Mouse (Mus musculus) frontal cortex, adult 2 months (tissue): ENCODE results near the gene Lamtor3. TPM values are rescaled to one million over a fixed set of nuclear protein-coding genes. Genes with fewer than 3 reads are reported as not detected.
A peak's percentile ranks its signal among the peaks of the same experiment; 100 is the strongest.
"Not testable (repeated sequence)": the region's sequence is repeated elsewhere in the genome, so short reads cannot be mapped to it uniquely, and the experiment has no call there.

ENCODE experiments used
- DNase-seq, 2 experiments: peaks; one replicate each; pipeline ENCODE4 v3.0.0; 2022; ENCODE audit warnings: low spot score in 1 of 2; ENCODE audit errors: extremely low spot score in 1 of 2
- polyA plus RNA-seq: library from polyadenylated mRNA; depleted of rRNA; stranded (reverse); fragments of >200 nt; gene quantifications from 2 replicates; pipeline ENCODE4 v1.2.3, GENCODE M21; 2012; rRNA removed

Gene Lamtor3
- polyA plus RNA-seq, result 95.0 and 98.0 TPM in 2 replicates

DNA sequence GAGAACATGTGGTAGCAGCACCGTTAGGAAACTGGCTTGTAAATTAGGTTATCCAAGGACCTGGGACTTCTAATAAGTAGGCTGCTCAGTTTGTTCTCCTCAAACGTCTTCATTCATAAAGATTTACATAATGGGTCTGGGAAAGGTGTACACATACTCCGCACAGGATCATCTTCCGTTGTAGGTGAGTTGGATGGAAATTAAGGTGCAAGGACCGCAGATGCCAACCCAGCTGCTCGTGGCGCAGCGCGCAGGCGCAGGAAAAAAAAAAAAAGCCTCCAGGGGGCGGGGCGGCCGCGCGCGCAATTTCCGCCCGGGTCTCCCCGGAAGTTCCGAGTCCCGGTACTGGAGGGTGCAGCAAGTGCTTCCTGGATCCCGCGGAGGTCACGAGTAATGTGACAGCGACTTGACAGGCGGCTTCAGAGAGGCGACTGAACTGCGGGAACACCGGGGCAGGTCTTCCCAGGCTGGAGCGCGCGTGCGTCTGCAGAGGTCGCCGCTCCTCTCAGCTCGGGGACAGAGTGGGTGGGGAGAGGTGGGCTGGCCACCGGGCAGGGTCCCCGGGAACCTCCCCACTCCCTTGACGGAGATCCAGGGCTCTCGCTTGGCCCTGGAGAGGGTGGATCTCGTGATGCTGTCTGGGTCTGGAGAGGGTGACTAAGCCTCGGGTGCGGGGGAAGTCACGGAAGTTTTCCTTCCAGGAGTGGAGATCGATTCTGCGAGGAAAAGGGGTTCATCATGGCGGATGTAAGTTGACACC lies at the start of gene Lamtor3:
Lamtor3 (plus strand) TSS at position 335 of the 760 bp plus-strand sequence.
- peak; percentile 72 to 89 for DNase-seq

GRCm38 (mm10) chr3:137869395-137869794 lies 48.9 kb upstream of the Lamtor3 start:
- no peak for DNase-seq

DNA sequence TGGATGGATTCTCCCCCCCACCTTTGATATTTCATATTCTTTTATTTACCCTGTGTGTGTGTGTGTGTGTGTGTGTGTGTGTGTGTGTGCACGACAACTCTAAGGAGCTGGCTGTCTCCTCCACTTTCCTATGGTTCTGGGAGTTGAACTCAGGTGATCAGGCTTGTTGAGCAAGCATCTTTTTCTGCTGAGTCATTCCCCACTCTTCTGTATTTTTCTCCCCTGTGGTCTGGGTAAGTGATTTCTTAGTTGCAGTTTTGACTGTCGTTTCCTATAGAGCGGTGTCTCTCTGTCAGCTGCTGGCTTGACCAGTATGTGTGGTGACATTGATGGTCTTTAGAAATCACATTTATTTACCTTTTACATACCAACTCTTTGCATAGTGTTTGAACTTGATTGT lies 39.0 kb upstream of the Lamtor3 start:
- DNase-seq, result no peak

DNA sequence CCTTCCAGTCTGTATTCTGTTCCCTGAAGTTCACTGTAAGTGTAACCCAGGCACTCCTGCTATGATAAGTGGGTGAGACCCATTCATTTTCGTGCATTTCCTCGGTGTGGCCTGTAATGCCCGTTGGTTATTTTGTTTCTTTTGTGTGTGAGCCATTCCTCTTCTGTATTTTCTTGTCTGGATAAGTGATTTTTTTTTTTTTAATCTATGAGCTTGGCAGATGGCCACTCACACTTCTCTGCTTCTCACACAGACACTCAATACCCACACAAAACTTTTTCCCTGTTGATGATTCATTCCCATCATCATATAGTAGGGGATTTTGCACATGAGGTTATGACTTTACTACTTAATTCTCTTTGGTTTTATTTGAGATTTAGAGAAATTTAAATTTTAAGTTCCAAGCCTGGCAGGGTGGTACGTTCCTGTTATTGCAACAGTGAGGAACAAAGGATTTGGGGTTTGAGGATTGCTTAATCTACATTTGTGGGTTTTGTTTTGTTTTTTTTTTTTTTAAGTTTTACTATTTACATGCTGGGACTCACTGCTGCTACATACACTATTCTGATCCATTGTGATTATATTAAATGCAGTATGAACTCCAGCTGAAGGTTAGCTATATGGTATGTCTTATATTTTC lies 38.1 kb upstream of the Lamtor3 start:
- peak in 1 of 2 experiments; percentile 67 for DNase-seq

DNA sequence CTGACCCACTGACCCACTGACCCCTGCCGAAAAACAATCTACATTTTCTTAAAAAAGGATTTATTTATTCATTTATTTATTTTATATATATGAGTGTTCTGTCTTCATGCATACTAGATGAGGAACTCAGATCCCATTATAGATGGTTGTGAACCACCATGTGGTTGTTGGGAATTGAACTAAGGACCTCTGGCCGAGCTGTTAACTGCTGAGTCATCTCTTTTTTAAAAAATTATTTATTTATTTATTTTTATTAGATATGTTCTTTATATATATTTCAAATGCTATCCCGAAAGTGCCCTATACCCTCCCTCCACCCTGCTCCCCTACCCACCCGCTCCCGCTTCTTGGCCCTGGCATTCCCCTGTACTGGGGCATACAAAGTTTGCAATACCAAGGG lies 37.2 kb upstream of the Lamtor3 start:
- no peak for DNase-seq

GRCm38 (mm10) chr3:137887961-137888360 lies 30.3 kb upstream of the Lamtor3 start:
- no peak for DNase-seq

DNA sequence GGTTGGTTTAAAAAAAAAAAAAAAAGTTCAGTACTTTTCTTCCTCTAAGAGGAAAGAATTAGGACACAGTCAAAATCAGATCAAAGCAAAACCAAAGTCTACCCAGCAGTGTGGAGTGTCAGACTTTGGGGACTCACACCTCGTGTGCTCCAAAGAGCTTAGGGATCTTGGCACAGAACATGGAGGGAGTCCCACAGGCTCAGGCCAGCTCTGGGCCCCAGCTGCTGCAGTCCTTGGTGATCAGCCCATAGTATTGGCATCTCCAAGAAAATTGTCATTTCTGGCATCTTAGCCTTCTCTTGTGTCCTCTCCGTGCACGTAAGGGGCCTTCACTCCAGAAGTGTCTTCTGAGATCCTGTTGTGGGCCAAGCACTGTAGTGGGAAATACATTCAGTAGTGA lies 27.2 kb upstream of the Lamtor3 start:
- no peak for DNase-seq

DNA sequence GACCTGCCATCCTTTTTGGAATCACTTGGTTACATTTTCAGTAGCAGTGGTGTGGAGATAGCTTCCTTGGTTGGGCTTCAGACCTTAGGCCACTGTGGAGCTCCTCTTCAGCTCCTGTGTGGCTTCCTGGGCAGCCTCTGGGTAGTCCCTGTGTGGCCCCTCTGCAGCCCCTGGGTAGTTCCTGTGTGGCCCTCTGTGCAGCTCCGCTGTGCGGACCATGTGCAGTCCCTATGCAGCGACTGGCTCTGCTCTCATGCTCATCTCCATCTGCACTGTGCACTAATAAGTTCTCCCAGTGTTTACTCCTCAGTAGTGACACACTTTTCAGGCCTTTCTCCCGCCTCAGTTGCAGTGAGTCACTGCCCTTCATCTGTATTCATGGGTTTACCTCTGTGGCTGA lies 26.2 kb upstream of the Lamtor3 start:
- no peak for DNase-seq

DNA sequence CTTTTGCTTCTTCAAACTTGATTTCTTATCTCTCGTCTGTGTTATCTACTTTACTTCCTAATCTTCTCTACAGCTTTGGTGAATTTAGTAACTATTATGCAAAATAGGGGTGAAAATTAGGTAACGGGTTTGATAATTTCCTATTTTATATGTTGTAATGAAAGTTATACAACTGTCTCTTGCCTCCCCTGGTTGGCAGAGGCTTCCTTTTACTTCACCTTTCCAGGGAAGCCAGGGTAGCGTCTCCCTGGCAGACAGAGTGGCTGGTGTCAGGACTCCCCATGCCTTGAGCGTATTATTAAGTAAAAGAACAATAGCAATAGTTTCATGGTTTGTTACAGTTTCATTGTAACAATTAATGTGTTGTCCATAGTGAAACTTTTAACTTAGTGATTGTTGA lies 24.5 kb upstream of the Lamtor3 start:
- no peak for DNase-seq

DNA sequence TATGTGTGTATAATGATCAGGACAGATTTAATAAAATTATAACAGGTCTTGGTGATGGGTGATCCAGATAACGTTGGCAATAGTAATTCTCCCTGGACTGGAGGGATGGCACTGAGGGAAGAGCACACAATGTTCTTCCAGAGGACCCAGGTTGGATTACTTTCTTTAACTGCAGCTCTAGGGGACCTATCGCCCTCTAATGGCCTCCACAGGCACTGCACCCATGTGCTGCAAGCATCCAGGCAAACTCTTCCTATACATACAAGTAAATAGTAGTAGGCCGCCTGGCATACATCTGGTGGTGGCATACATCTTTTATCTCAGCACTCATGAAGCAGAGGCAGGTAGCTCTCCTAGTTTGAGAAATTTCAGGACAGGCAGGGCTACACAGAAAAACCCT lies 23.1 kb upstream of the Lamtor3 start:
- DNase-seq, result no peak

DNA sequence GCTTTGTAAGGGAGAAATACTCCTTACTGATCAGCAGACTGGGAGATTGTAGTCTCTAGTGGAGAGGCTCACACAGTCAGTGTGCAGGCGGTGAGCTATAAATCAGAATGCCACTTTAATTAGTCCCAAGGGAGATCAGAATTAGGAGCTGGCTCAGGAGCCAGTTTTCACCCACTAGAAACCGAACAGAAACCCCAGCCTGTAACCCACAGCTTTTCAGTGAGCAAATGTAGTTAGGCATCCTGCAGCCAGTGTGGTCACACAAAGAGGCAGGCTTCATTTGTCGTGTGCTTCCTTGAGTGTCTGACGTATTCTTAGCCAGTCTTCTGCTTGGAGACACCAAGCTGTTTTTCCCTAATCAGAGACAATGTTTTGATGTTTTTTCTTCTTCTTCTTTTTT lies 21.9 kb upstream of the Lamtor3 start:
- DNase-seq, result no peak

DNA sequence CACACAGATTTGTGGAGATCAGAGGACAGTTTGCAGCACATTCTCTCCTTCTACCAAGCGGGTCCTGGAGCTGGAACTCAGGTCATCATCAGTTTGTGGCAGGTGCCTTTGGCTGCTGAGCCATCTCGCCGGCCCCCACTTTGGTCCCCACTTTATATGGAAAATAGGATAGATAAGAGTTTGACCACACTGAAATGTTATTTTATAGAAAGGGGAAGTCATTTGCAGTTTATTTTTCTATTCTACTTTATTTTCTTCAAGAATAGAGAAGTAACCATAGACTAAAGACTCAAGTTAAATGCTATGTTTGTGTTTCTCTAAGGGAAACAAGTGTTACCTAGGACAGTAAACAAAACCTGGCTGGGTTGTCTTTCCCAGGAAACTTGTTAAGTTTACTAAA lies 21.4 kb upstream of the Lamtor3 start:
- DNase-seq, result no peak

- DNase-seq, result no peak
Measured at GRCm38 (mm10) chr3:137897685-137898084, 20.6 kb upstream of the Lamtor3 start.

DNA sequence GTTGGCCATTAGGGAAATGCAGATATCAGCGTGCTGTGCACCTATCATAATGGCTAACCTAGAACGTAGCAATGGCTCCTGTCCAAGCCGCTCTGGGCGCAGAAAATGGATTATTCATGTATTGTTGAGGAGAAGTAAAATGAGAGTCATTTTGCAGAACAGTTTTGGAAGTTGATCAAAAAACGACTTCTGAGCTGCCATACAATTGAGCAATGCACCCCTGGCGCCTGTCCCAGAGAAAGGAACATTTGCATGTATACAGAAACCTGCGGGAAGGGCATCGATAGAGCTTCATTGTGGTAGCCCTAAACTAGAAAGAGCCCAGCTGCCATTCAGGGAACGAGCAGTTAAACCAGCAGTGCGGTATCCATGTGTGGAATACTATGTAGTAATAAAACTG lies 18.2 kb upstream of the Lamtor3 start:
- DNase-seq, result no peak

- DNase-seq, result no peak
Measured at GRCm38 (mm10) chr3:137913093-137913492, 5.2 kb upstream of the Lamtor3 start.

DNA sequence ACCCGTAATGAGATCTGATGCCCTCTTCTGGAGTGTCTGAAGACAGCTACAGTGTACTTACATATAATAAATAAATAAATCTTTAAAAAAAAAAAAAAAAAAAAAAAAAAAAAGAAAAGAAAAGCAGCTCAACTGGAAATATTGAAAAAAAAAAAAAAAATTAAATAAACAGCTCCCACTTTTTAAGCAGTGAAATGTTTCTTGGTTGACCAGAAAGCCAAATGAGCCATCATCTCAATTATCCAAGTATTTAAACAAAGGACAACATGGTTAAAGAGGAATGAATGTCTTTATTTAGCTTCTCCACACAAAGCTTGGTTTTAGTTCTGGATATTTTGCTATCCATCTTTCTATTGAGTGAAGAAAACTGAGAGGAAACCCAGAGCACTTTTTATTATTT lies 3.7 kb upstream of the Lamtor3 start:
- not testable (repeated sequence) for DNase-seq

DNA sequence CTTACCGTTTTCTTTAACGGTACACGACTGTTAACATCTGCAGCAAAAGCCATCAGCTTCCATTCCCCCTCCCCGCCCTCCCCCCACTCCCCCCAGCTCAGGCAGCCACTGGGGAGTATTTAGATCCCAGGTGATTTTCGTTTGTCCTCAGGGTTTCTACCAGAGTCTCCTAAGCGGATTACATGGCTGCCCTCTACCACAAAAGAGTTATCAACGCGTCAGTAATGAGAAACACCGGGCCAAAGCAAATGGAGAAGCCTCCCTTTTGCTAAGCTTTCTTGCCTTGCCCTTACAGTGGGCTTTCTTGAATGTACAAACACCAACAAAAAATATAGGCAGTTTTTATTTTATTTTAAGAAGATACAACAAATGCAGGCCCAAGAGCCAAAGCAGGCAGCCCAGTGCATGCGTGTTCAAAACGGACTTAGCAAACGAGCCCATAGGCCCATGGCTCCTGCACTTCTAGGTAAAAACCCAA lies 573 bp upstream of the Lamtor3 start:
- no peak for DNase-seq

DNA sequence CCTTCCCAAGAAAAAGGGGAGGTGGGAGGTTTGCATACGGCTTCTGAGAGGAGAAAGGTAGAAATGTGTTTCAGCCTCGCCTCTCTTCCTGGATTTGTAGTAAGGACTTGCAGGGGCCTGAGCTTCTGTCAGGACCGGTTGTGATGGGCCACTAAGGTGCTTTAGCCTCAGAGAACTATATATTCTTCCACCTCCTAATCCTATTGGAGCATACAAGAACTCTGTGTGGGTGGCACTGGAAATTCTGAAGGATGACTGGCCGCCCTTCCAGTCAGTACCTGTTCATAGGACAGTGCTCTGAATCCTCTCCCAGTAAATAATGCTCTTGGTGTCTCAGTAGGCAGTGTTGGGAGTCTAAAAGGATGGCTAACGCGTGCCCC lies 616 bp downstream of the Lamtor3 start:
- DNase-seq, result peak; percentile 18 to 54

- no peak for DNase-seq
Measured at GRCm38 (mm10) chr3:137919398-137919797, 1.1 kb downstream of the Lamtor3 start.

DNA sequence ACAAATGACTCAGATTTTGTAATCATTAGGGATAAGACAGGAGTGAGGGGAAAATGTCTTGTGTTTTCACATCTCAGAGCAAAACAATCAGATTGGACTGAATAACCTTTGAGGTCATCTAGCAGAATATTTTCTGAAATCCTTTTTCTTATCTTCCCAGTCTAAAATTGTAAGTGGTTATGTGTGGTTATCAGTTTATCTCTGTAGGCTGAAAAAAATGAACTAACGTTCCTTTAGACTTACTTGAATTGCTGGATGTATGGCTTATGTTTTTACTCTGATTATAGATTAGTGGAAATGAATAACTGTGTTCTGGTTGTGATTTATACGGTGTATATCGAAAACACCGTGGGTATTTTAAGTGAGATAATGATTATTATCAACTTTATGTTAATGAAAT lies 2.3 kb downstream of the Lamtor3 start:
- no peak for DNase-seq

- no peak for DNase-seq
Measured at GRCm38 (mm10) chr3:137927010-137927409, 8.7 kb downstream of the Lamtor3 start.

DNA sequence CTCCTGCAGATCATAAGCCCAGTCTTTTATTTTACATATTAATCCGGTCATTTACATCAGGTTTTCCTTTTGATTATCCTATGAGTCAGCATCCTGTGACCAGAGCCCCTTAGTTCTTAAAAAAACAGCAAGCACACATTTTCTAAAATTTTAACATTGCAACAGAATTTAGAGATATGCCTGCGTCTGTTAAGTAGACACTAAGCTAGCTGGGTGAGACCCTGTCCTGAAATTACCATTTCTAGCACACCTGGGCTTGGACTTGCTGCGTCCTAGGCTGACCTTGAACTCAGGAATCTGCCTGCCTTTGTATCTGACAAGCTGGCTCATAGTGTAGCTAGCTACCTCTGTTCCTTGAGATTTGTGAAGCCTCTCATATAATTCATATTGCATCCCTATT lies 11.6 kb downstream of the Lamtor3 start:
- no peak for DNase-seq
